In the genomic region with DNA sequence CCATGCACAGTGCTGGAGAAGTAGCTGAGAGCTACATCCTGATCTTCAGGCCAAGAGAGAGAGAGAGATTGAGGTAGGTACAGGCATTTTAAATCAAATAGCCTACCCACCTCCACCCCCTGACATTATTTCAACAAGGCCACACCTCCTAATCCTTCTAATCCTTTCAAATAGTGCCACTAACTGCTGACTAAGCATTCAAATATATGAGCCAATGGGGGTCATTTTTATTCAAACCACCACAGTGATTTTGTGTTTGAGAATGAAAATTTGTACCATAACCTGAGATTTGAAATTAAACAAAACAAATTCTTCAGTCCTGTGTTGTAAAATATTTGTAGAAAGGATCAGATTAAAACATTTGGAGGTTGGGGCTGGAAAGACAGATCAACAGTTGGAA, we compare ENCODE assay signal across 24 mouse cellular contexts. TPM values are rescaled to one million over a fixed set of nuclear protein-coding genes. Genes with fewer than 3 reads are reported as not detected.
"Had no signal": no experiment of that assay in that cellular context is flagged by ENCODE, and none has a peak within 500 bp of the region (broad histone marks: within the 10 kb centered on the region; RNA-seq: fewer than 3 reads in every experiment).

No protein-coding gene starts in this region.

- H3K9me3 ChIP-seq: heart, embryonic 10.5 days; hindbrain, embryonic 10.5 days; hindbrain, embryonic 12.5 days; intestine, embryonic 15.5 days; limb, embryonic 15.5 days had no signal

- H3K36me3 ChIP-seq: heart, embryonic 10.5 days; heart, embryonic 12.5 days; hindbrain, embryonic 10.5 days; hindbrain, embryonic 12.5 days; intestine, embryonic 15.5 days; limb, embryonic 13.5 days; limb, embryonic 15.5 days; liver, embryonic 12.5 days had no signal

- H3K9ac ChIP-seq: heart, embryonic 12.5 days; hindbrain, embryonic 12.5 days; hindbrain, embryonic 14.5 days; intestine, embryonic 15.5 days; limb, embryonic 13.5 days; limb, embryonic 15.5 days; liver, embryonic 12.5 days; liver, embryonic 14.5 days had no signal

- H3K4me2 ChIP-seq: heart, embryonic 12.5 days; hindbrain, embryonic 12.5 days; hindbrain, embryonic 14.5 days; intestine, embryonic 15.5 days; limb, embryonic 13.5 days; limb, embryonic 15.5 days; liver, embryonic 12.5 days had no signal

- H3K27ac ChIP-seq: heart, embryonic 10.5 days; hindbrain, embryonic 10.5 days; hindbrain, embryonic 12.5 days; hindbrain, embryonic 14.5 days; intestine, embryonic 15.5 days; layer of hippocampus, adult 2 months; limb, embryonic 13.5 days; limb, embryonic 15.5 days; liver, embryonic 12.5 days; liver, embryonic 14.5 days had no signal

- H3K4me1 ChIP-seq: heart, embryonic 10.5 days; heart, embryonic 12.5 days; hindbrain, embryonic 10.5 days; hindbrain, embryonic 12.5 days; intestine, embryonic 15.5 days; liver, embryonic 12.5 days had no signal

- H3K27me3 ChIP-seq: heart, embryonic 12.5 days; hindbrain, embryonic 12.5 days; intestine, embryonic 15.5 days; limb, embryonic 13.5 days; limb, embryonic 15.5 days; liver, embryonic 12.5 days had no signal

- H3K4me3 ChIP-seq: heart, embryonic 10.5 days; heart, embryonic 12.5 days; hindbrain, embryonic 10.5 days; hindbrain, embryonic 12.5 days; intestine, embryonic 15.5 days; layer of hippocampus, adult 2 months; limb, embryonic 13.5 days; limb, embryonic 15.5 days; liver, embryonic 12.5 days had no signal

- ATAC-seq: hindbrain, embryonic 16.5 days; inflammation-experienced regulatory T-cells, adult 6 months; intestine, embryonic 15.5 days; intestine, postnatal 0 days; liver, embryonic 12.5 days had no signal

- DNase-seq: gastrocnemius, postnatal 14 days; heart, adult 18-20 months; heart, postnatal 10 days; heart, postnatal 4 days; kidney, adult 18-20 months; kidney, adult 8-10 months; kidney, postnatal 14 days; kidney, postnatal 4 days; layer of hippocampus, postnatal 36 days; left cerebral cortex, postnatal 4 days had no signal

RNA-seq across cellular contexts. Expression of gene Rhobtb1, which starts 33.2 kb away (rescaled TPM):
- polyA plus RNA-seq: inflammation-experienced regulatory T-cells, adult 6 months had no signal
